Mouse (Mus musculus) natural killer cell, adult 2 months (primary cell): ENCODE data around the gene Ppp1cc.
"Not testable (repeated sequence)": the region's sequence is repeated elsewhere in the genome, so short reads cannot be mapped to it uniquely, and the experiment has no call there.

ENCODE experiments used
- DNase-seq, 2 experiments: peaks; one replicate each; pipeline ENCODE4 v3.0.0; 2022; ENCODE audit warnings: low spot score in 2 of 2

Ppp1cc gene

DNA sequence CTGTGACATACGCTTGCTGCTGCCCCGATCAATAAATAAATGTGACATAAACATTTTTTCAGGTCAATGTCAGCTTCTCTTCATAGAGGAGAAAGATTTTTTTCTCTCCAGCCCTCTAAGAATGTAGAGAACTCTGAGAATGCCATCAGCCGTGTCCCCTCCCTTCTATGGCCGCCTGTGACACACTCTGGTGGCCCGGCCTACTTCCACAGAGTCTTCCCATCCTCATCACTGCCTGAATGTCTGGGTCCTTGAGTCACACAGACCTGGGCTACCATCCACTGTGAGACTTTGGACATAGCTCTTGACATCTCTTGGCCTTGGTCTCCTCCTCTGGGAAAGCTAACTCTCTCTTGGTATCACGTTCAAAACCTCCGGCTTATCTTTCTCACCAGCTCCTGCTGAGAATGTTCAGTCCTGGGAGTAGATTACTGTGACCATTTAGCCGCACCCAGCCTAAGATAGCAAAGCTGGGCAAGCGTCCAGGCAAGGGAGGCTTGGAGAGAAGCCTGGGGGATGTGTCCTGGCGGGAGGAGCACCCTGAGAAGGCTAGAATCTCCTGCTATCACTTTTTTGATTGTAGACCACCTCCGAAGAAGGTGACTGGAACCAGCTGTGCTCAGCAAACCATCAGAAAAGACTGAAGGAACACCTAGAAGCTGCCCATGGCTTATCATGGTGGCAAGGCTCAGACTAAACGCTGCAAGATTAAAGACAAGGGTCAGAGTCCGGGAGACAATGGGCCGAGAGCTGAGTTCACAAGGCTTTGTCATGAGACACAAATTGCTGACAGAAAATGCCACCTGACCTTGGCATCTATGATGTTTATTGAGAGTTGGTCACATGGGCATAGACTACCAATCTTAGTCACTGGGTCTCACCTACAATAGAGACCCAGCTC is 21.3 kb upstream of the Ppp1cc start:
- DNase-seq = no peak

DNA sequence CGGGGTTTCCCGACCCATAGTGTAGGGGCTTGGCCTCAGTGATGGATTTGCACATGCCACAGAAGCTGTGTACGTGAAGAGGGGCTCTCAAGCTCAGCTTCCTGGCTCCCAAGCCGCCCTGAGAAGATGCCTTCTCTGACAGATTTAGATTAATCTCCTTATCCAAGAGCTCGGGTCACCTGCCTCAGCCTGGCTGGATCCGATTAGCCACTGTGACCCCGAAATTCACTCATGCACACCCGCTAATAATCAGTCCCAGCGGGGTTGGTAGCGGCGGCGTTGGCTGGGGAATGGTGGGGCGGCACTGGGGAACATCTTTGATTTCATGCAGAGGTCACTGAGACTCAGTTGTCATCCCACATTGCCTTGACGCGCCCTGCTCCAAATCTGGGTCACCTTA is 19.2 kb upstream of the Ppp1cc start:
- DNase-seq = no peak

DNA sequence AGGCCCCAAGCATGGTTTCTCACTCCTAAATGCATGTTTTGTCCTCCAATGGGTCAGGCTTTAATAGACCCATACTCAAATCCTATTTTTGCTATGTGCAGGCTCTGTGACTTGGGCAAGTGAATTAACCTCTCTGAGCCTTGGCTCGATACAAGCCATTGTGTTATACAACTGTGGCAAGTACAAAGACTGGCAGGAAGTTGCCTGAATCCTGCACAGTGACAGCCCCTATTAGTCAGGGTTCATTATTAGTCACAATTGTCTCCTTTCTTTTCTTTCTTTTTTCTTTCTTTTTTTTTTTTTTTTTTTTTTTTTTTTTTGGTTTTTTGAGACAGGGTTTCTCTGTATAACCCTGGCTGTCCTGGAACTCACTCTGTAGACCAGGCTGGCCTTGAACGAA is 18.3 kb upstream of the Ppp1cc start:
- DNase-seq = not testable (repeated sequence)

- DNase-seq = no peak
Measured at GRCm38 (mm10) chr5:122140723-122141122, 17.4 kb upstream of the Ppp1cc start, which contains the start of gene Ccdc63. Ccdc63 (minus strand) TSS chr5:122140823.

DNA sequence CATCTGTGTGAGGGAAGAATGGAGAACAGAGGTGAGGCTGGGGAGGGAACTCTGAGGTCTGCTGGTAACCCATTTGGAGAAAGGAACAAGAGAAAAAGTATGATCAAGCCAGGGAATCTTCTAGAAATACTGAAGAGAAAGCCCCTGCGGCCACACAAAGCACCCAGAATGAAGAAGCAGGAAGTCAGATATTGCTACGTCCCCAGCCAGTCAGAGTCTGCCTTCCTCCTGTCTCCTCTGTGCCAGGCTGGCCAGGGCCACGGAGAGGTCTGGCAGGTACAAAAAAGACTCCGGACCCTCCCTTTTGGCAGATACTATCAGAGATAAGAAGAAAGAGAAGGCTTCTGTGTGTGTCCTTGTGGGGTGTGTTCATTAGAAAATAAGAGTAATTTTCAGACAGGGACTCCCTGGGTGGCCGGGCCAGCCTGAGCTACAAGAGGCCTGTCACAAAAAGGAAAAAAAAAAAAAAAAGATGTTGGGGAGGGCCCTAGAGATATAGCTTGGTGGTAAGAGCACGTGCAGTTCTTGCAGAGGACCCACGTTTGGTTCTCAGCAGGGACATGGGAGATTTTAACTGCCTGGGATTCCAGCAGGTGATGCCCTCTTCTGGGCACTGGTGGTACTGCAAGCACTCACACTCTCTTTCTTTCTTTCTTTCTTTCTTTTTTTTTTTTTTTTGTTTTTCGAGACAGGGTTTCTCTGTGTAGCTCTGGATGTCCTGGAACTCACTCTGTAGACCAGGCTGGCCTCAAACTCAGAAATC is 15.7 kb upstream of the Ppp1cc start:
- DNase-seq = peak; percentile 40 to 64

DNA sequence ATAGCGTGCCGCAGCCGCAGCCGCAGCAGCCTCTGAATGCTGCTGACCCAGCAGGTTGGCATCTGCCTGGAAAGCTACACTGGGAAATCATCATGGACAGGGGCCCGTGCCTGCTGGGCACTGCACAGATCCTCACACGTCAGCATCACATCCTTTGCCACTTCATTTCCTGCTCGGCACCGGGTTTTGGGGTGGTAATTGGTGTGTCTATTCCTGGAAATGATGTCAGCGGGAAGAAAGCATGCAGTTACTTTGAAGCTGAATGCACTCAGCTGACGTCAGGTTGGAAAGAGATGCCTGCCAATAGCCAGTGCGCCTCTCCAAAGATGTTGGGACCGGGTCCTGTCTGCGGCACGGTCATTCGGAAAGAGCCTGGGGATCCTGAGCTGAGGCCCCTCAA is 14.5 kb upstream of the Ppp1cc start:
- DNase-seq = no peak

GRCm38 (mm10) chr5:122144825-122145224 is 13.3 kb upstream of the Ppp1cc start:
- no peak for DNase-seq

DNA sequence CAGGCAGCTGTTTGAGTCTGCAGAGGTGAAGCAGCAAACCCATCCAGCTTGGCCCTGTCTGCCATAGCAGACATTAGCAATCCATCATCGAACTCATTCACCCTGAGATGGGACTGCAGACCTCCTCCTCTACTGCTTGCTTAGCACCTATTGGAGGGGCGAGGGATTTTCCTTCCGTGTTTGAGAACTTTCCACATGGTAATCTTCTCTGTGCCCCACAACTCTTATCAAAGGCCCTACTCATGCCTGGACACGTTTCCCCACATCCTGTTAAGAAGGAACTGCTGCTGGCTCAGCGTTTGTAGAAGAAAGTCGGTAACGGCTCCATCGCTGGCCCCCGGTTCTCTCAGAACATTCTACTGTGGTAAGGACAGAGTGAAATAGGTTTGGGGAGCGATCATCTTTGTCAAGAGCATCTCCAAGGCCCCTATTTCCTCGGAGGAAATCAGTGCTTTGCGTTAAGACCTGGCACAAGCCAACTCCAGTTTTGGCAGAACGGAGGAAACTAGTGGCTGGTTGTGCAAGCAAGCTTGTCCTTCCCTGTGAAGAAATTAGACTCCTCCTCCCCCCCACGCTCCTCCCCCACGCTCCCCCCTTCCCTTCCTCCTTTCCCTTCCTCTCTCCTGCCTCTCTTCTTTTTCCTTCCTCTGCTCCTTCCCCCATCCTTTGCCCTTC is 12.6 kb upstream of the Ppp1cc start:
- peak; percentile 69 to 72 for DNase-seq

GRCm38 (mm10) chr5:122146056-122146580 is 12.0 kb upstream of the Ppp1cc start:
- no peak for DNase-seq

GRCm38 (mm10) chr5:122146609-122147008 is 11.5 kb upstream of the Ppp1cc start:
- DNase-seq = no peak

DNA sequence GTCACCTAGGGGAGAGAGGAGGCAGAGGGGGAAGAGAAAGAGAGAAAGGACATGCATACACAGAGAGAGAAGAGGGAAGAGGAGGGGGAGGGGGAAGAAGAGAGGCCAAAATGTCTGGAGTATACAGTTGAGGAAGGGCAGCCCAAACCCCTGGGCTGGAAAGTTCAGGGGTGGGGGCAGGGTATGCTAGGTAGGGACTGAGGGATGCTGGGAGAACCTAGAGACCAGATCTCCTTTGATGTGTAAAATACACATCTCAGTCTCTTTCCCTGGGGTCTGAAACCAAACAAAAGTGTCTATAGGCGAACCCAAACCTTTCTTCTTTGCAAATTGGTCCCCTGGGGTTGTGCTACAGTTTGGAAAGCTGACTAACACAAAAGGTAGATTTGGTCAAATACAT is 10.0 kb upstream of the Ppp1cc start:
- no peak for DNase-seq

GRCm38 (mm10) chr5:122149259-122149658 is 8.8 kb upstream of the Ppp1cc start:
- DNase-seq = no peak

- DNase-seq = not testable (repeated sequence)
Measured at GRCm38 (mm10) chr5:122152508-122152907, 5.6 kb upstream of the Ppp1cc start.

DNA sequence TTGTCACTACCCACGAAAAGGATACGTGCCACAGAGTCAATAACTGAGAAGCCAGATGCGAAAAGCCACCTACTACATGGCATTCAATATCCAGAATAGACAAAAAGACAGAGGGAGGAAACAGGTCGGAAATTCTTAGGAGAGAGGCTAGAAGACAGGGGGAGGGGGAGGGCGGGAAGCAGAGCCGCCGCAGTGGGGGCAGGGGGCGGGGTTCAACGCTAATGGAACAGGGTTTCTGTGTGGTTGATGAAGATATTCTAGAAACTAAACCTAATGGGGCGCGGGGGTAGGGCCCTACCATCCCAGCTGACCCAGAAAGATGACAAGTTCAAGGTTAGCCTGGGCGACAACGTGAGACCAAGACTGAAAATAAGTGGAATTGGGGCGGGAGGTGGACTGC is 4.1 kb upstream of the Ppp1cc start:
- DNase-seq = no peak

DNA sequence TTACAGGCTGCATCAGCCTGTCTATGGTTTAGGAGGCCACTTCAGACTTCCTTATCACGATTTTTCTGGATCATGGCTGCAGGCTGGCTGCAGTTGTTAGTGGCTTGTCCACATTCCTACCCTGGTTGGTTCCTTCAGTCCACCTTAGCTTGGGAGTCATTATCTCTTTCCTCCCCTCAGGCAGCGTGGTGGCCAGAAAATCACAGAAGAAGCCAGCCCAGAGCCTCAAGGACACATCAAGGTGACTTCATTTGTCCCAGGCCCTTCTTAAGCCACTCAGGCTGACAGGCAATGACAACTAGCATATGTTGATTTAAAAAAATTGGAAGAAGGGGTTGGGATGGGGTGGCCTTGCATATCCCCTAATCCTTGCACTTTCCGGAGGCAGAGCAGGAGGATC is 3.3 kb upstream of the Ppp1cc start:
- no peak for DNase-seq

GRCm38 (mm10) chr5:122155613-122156012 is 2.5 kb upstream of the Ppp1cc start:
- no peak for DNase-seq

- DNase-seq = no peak
Measured at GRCm38 (mm10) chr5:122156486-122156885, 1.6 kb upstream of the Ppp1cc start.

- no peak for DNase-seq
Measured at GRCm38 (mm10) chr5:122158557-122159515, 758 bp downstream of the Ppp1cc start.

- DNase-seq = peak; percentile 33 to 56
Measured at GRCm38 (mm10) chr5:122163194-122163593, 5.1 kb downstream of the Ppp1cc start.

DNA sequence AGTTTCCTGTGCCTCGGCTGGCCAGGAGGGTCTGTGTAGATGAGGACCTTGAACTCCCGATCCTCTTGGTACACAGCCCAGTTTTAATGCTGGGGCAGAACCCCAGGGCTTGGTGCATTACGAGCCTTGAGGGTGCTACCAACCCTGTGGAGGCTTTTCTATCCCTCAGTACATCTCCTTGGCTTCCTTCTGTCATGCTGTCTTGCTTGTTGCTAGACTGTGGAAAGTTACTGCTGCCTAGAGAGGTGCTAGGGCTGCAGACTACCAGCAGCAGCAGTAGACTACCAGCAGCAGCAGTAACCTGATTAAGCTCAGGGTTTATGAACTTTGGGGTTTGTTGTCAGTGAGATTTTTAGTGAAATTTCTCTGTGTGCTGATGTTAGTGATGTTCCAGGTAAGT is 5.9 kb downstream of the Ppp1cc start:
- no peak for DNase-seq
